Mouse (Mus musculus) liver, postnatal 0 days (tissue): Measurements from ENCODE around the gene Sumf2.

Source experiments
- CTCF ChIP-seq: sonication (generic); IDR thresholded peaks from 2 replicates; pipeline ENCODE4 v1.5.1; 2016; ENCODE audit warnings: antibody characterized with exemption, low read depth
- EP300 ChIP-seq: IDR thresholded peaks from 2 replicates; pipeline ENCODE4 v1.6.1; 2016; ENCODE audit warnings: antibody characterized with exemption, low read depth, mild to moderate bottlenecking

DNA sequence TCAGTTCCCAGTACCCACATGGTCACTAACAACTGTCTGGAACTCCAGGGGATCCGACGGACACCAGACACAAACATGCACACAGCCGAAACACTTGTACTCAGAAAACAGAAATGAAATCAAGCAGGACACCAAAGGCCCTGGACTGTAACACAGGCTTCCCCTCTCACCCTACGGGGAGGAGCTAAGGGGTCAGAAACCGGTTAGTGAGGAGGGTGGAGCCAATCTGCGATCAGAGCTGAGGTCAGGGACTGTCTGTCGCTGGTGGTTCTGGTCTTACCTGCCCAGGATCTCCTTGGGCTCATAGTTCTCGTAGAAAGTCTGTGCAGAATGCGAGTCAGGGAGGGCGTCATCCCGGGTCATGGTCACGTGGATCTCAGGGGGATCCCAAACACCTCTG is 27.2 kb downstream of the Sumf2 start:
- TF ChIP-seq CTCF (no peak), EP300 (no peak)
